Mouse (Mus musculus): ENCODE data around the gene Fgf8.

DNA sequence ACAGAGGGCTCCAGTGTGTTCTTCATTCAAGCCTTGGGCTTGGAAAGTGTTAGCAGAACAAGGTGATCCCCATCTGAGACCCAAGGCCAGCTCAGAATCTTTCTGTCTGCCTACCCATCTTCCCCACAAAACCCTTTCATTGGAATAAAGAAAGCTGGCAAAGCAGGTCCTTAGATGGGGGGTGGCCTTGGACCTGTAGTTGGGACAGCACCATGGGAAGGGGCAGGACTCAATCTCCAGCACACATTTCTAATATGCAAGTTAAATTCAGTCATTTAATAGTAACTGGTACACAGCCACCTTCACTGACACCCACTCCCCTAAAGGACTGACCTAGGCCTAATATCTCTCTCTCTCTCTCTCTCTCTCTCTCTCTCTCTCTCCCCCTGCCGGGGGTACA, 6.5 kb downstream of the Fgf8 start:
- TF ChIP-seq CTCF (IDR thresholded peaks at IDR 0.05; ENCODE audit: control insufficient read depth, insufficient read depth, low read length) (no peak), POLR2A (IDR thresholded peaks at IDR 0.05; ENCODE audit: borderline replicate concordance, control insufficient read depth, low read depth, low read length) (no peak)

Measured in bone marrow, adult 2 months (tissue).